Mouse (Mus musculus): Measurements from ENCODE around the gene Mtch1.

DNA sequence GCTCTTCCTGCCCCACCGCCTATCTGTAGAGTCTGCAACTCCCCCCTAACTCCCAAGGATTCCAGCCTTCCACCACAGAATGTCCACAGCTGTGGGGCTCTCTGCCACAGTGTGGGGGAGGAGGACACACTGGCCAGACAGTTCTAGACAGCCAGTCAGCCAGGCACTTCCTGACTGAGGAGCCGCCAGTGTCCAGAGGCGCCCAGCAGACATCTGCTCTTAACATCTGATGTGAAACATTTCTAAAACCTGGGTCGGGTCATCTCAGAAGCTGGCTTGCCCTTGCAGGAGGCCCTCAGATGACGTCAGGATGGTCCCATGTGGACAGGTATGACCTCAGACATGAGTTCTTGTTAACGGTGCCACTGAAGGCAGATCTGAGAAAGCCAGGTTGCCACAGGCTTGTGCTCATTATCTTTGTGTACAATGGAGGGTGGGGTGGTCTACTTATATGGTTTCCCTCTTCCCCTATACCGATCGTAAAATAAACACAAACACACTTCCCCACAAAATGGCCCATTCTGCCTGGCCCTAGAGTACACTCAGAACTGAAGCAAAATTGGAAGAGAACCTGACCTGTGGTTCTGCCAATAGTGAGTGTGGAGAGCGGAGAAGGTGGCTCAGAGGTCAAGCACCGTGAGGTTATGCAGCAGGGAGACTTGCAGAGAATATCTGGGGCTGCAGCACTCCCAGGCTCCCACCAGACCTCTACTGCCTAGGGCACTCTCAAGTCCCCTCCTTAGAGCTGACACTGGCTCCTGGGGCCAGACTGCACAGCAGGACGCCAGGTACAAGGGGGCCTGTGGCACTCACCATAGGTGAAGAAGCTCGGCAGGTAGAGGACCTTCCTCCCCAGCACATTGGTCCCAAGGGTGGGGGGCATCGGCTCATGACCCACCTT is 5.5 kb downstream of the Mtch1 start:
- TF ChIP-seq CTCF (IDR thresholded peaks at IDR 0.05; ENCODE audit: low read depth, low read length): no peak
- no peak for TF ChIP-seq POLR2A (IDR thresholded peaks at IDR 0.05; ENCODE audit: insufficient read depth, low read length)
- no peak for TF ChIP-seq EP300 (IDR thresholded peaks at IDR 0.05; ENCODE audit: insufficient read depth, low read depth, low read length)
